Comparison of ENCODE assay signal across 8 mouse cellular contexts in genomic region chr1:146498085-146498779, GRCm38 (mm10). TPM values are rescaled to one million over a fixed set of nuclear protein-coding genes. Genes with fewer than 3 reads are reported as not detected.
A peak's percentile ranks its signal among the peaks of the same experiment; 100 is the strongest.
DNase-seq lines count a peak whose midpoint lies in the region; ATAC-seq lines count a peak whose summit lies in the region.

No protein-coding gene starts in this region.

- ATAC-seq in kidney, embryonic 14.5 days (ENCODE audit: low FRiP score, low TSS enrichment) = peak; percentile 47; the same call in 1 of the 2 replicates
- no peak for ATAC-seq in neural tube, embryonic 11.5 days (ENCODE audit: insufficient read depth, low FRiP score, low TSS enrichment)
- no peak for ATAC-seq in megakaryocyte-erythroid progenitor cell, adult 5-6 weeks (replicated peaks; ENCODE audit: low FRiP score, low TSS enrichment, poor library complexity, severe bottlenecking)

- WGBS in kidney, embryonic 14.5 days = under 1% methylated on average over 16 of the region's 16 CpGs
- WGBS in neural tube, embryonic 11.5 days = 0% methylated on average over 16 of the region's 16 CpGs

- H3K9me3 ChIP-seq in kidney, embryonic 14.5 days (ENCODE audit: control insufficient read depth, low read length) = no peaks in the 10 kb centered on the region
- no peaks in the 10 kb centered on the region for H3K9me3 ChIP-seq in neural tube, embryonic 11.5 days (ENCODE audit: control insufficient read depth, low read length)

- 0 out of 2 replicates have a peak overlapping the region, but pooled peaks have one; percentile 12 for H3K9ac ChIP-seq in kidney, embryonic 14.5 days (ENCODE audit: low read depth, low read length)
- H3K9ac ChIP-seq in neural tube, embryonic 11.5 days (ENCODE audit: low read length) = peak overlapping the region; percentile 31; the same call in 1 of the 2 replicates

- no peak for DNase-seq in kidney, postnatal 14 days
- DNase-seq in cerebellum, adult 9-10 months = peak; percentile 69
- DNase-seq in frontal cortex, postnatal 14 days (ENCODE audit: low spot score in 2 of 2) = peak; percentile 15 to 36
- DNase-seq in left cerebral cortex, postnatal 25 days (ENCODE audit: low spot score in 2 of 2) = peak; percentile 63
- peak; percentile 41 for DNase-seq in neural tube, embryonic 11.5 days (ENCODE audit: low spot score)
- no peak for DNase-seq in spleen, adult 18-20 months

- H3K4me2 ChIP-seq in kidney, embryonic 14.5 days (replicated peaks; ENCODE audit: low read depth, low read length) = peak overlapping the region; percentile 66
- peak overlapping the region; percentile 72 for H3K4me2 ChIP-seq in neural tube, embryonic 11.5 days (ENCODE audit: low read depth)

- H3K4me1 ChIP-seq in kidney, embryonic 14.5 days (ENCODE audit: control insufficient read depth, insufficient read depth, low read length) = 0 out of 2 replicates have a peak, but pooled peaks cover 7% of the 10 kb centered on the region
- H3K4me1 ChIP-seq in neural tube, embryonic 11.5 days (ENCODE audit: control insufficient read depth, insufficient read depth, low read length) = no peaks in the 10 kb centered on the region

- peak overlapping the region; percentile 40 for H3K4me3 ChIP-seq in kidney, embryonic 14.5 days (ENCODE audit: low read length)
- H3K4me3 ChIP-seq in neural tube, embryonic 11.5 days (ENCODE audit: low read depth, low read length) = peak overlapping the region; percentile 41

- H3K36me3 ChIP-seq in kidney, embryonic 14.5 days (ENCODE audit: control insufficient read depth, insufficient read depth, low read length) = no peaks in the 10 kb centered on the region
- no peaks in the 10 kb centered on the region for H3K36me3 ChIP-seq in neural tube, embryonic 11.5 days (ENCODE audit: control insufficient read depth, insufficient read depth, low read length)

- H3K27ac ChIP-seq in kidney, embryonic 14.5 days (ENCODE audit: low read depth, low read length) = no peak overlapping the region
- no peak overlapping the region for H3K27ac ChIP-seq in neural tube, embryonic 11.5 days (ENCODE audit: low read depth, low read length)

- H3K27me3 ChIP-seq in kidney, embryonic 14.5 days (ENCODE audit: control insufficient read depth, insufficient read depth, low read length) = peaks cover 41% of the 10 kb centered on the region
- H3K27me3 ChIP-seq in neural tube, embryonic 11.5 days (ENCODE audit: control insufficient read depth, insufficient read depth, low read length) = peaks cover 20% of the 10 kb centered on the region

- intact Hi-C loops in left cerebral cortex, postnatal 25 days (cut with DNase I) = loop anchor here (10.0 kb wide), 1 partner anchor 263 kb away; no protein-coding TSS in a partner anchor

RNA-seq across cellular contexts. Expression of gene Brinp3, which starts 3.7 kb away (rescaled TPM):
- not detected in 2 replicates for polyA plus RNA-seq in kidney, embryonic 14.5 days (2014; fragmentation: Nextera tagmentation; extraction: Ambion mirVana)
- 10 to 100 TPM; 48.8 to 56.4 TPM for total RNA-seq in left cerebral cortex, postnatal 25 days (2021)
- 1.4 and 1.6 TPM in 2 replicates for polyA plus RNA-seq in neural tube, embryonic 11.5 days (2014; fragmentation: Nextera tagmentation; extraction: Ambion mirVana)
- not detected in 2 replicates for total RNA-seq in megakaryocyte-erythroid progenitor cell, adult 5-6 weeks (2014; fragmentation: Nextera tagmentation)
- not detected in 2 replicates for total RNA-seq in megakaryocyte-erythroid progenitor cell, adult 5-6 weeks (2017)

Comparison
In these comparisons a context has a peak if more than half of its experiments do, and no peak if none do; other contexts are left out.
1. DNase-seq: peak in cerebellum, adult 9-10 months (single experiment), frontal cortex, postnatal 14 days (2 of 2), left cerebral cortex, postnatal 25 days (2 of 2) and neural tube, embryonic 11.5 days (single experiment); none in kidney, postnatal 14 days (single experiment) and spleen, adult 18-20 months (0 of 2).
2. RNA of gene Brinp3, which starts 3.7 kb away (total RNA-seq): 48.8 to 56.4 TPM in left cerebral cortex, postnatal 25 days; not detected in megakaryocyte-erythroid progenitor cell, adult 5-6 weeks; every median in the first group is over 10 times any median in the second.